Mouse (Mus musculus): ENCODE measurements at regions not wholly inside any gene's neighbourhood (a gene's known extent, or its start where the extent isn't known, plus 50 kb on each side); places are given as distances from the start of the nearest gene placed in this dataset.

DNA sequence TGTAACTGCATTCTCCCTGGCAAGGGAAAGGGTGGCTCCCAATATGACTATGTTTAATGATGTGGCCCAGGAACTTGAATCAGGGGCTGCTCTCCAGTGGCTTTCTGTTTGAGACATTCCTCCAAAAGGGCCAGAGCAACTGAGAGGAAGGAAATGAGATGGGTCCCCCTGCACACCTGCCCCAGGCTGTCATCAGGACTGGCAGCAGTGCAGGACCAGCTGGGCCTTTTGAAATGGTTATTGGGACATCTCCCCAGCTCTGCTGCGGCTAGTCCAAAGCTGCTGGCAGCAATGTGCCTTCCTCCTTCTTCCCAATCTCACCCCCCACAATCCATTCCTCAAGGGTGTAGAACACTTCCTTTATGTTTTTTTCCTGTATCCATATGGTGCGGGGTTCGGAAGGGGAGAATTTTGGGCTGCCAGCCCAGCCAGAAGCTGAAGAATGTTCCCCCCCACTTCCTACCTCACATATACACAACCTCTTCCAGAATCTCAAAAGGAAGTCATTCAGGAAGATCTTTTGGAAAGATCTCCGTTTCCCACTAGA, 304.6 kb upstream of the Tbl1xr1 start:
- no peak for TF ChIP-seq CTCF (IDR thresholded peaks at IDR 0.05; ENCODE audit: low read depth)
- no peak for TF ChIP-seq EP300 (optimal IDR thresholded peaks at IDR 0.05)
